14 mouse cellular contexts compared by ENCODE assay signal in the genomic region with DNA sequence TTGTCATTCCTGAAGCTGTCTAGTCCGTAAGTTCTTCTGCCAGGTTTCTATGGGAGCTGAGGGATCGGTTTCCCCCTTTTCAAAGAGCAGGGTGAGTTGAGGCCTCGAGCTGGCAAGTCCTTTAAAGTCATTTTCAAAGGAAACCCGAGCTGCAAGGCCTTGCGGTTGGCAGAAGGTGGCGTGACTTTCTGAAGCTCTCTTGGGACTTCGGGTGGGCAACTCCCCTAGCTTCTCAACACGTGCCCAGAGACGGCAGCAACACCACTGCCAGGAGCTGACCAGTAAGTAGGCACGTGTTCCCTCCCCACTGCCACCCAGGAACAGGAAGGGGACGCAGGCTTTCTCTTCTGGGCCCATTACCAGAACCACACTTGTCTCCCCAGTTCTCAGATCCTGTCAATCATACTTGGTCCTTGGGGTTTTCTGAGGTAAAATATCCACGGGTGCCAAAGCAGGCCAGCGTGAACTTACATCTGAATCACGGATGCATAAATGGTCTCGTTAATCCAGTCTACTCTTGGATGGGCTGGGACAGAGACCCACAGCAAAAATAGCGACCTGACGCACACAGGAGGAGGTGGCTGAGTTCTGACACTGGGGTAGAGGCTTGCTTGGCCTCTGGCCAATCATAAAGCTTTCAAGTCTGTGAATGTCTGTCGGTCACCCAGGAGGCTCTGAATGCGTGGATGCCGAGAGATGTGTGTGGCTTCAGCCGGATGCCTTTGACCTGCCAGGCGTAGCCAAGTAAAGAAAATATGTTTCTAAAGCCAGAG. TPM values are rescaled to one million over a fixed set of nuclear protein-coding genes. Genes with fewer than 3 reads are reported as not detected.
A peak's percentile ranks its signal among the peaks of the same experiment; 100 is the strongest.
DNase-seq lines count a peak whose midpoint lies in the region; ATAC-seq and TF ChIP-seq lines count a peak whose summit lies in the region.
"Had no signal": no experiment of that assay in that cellular context is flagged by ENCODE, and none has a peak within 500 bp of the region (broad histone marks: within the 10 kb centered on the region; RNA-seq: fewer than 3 reads in every experiment).

No protein-coding gene starts in this region.

- peak; percentile 63 for ATAC-seq in midbrain, embryonic 16.5 days

- 41% methylated on average over 22 of the region's 22 CpGs for WGBS in midbrain, embryonic 16.5 days

- H3K36me3 ChIP-seq in midbrain, embryonic 16.5 days (ENCODE audit: control insufficient read depth, insufficient read depth, low read length), result no peaks in the 10 kb centered on the region

- H3K4me3 ChIP-seq in layer of hippocampus, adult 2 months, result no peak overlapping the region
- no peak overlapping the region for H3K4me3 ChIP-seq in midbrain, embryonic 16.5 days (ENCODE audit: low read depth, low read length)

- peak; percentile 37 for TF ChIP-seq CTCF in layer of hippocampus, adult 2 months (conservative IDR thresholded peaks at IDR 0.05)

- H3K27ac ChIP-seq in layer of hippocampus, adult 2 months, result peak overlapping the region; percentile 15; the same call in 1 of the 2 replicates
- H3K27ac ChIP-seq in midbrain, embryonic 16.5 days (ENCODE audit: low read length), result no peak overlapping the region
- H3K27ac ChIP-seq: liver, embryonic 14.5 days had no signal

- peak; percentile 27 to 42 for DNase-seq in cerebellum, postnatal 14 days
- no peak for DNase-seq in cerebellum, adult 9-11 months
- no peak for DNase-seq in layer of hippocampus, adult 2 months (ENCODE audit: low spot score in 2 of 2)
- no peak for DNase-seq in layer of hippocampus, adult 11-12 months (ENCODE audit: low spot score)
- peak; percentile 31 to 55 for DNase-seq in adrenal gland, postnatal 36 days
- no peak for DNase-seq in natural killer cell, adult 2 months (ENCODE audit: low spot score in 2 of 2)
- DNase-seq in thymus, postnatal 14 days, result no peak
- DNase-seq: heart, postnatal 36 days had no signal

- no peaks in the 10 kb centered on the region for H3K9me3 ChIP-seq in midbrain, embryonic 16.5 days (replicated peaks; ENCODE audit: control insufficient read depth, low read length, poor library complexity, severe bottlenecking)

- no peak overlapping the region for H3K9ac ChIP-seq in midbrain, embryonic 16.5 days (ENCODE audit: low read depth, low read length)
- H3K9ac ChIP-seq: liver, embryonic 14.5 days had no signal

- H3K27me3 ChIP-seq in midbrain, embryonic 16.5 days (ENCODE audit: control insufficient read depth, insufficient read depth, low read depth, low read length), result no peaks in the 10 kb centered on the region; the same call in 1 of the 2 replicates

- H3K4me1 ChIP-seq in midbrain, embryonic 16.5 days (ENCODE audit: control insufficient read depth, insufficient read depth, low read length), result peaks cover 8% of the 10 kb centered on the region; the same call in 1 of the 2 replicates

- H3K4me2 ChIP-seq in midbrain, embryonic 16.5 days (ENCODE audit: low read length), result 0 out of 2 replicates have a peak overlapping the region, but pooled peaks have one; percentile 5

RNA-seq across cellular contexts. Expression of gene Gm37419, which starts 24.2 kb away (rescaled TPM):
- total RNA-seq in layer of hippocampus, adult 2 months (2021), result not detected
- total RNA-seq in adrenal gland, postnatal 36 days (2021), result not detected
- not detected in 2 replicates for polyA plus RNA-seq in midbrain, embryonic 16.5 days (2015; fragmentation: Nextera tagmentation; extraction: Ambion mirVana)
- total RNA-seq: gastrocnemius, postnatal 4 days; heart, postnatal 36 days; left cerebral cortex, adult 8-10 months; megakaryocyte progenitor cell, adult 5-6 weeks had no signal
- polyA plus RNA-seq: kidney, embryonic 16.5 days; liver, embryonic 14.5 days had no signal

RNA-seq across cellular contexts. Expression of gene Bcl6, which starts 24.6 kb away (rescaled TPM):
- total RNA-seq in layer of hippocampus, adult 2 months (2021), result 10 to 100 TPM; 56.8 to 61.5 TPM
- total RNA-seq in adrenal gland, postnatal 36 days (2021), result 10 to 100 TPM; 24.6 to 68.8 TPM
- polyA plus RNA-seq in midbrain, embryonic 16.5 days (2015; fragmentation: Nextera tagmentation; extraction: Ambion mirVana), result 0.31 and 0.60 TPM in 2 replicates

RNA-seq across cellular contexts. Expression of gene Rtp2, which starts 31.9 kb away (rescaled TPM):
- under 1 TPM; 0.32 to 0.54 TPM for total RNA-seq in layer of hippocampus, adult 2 months (2021)
- not detected for total RNA-seq in adrenal gland, postnatal 36 days (2021)
- 0.11 and 0.34 TPM in 2 replicates for polyA plus RNA-seq in midbrain, embryonic 16.5 days (2015; fragmentation: Nextera tagmentation; extraction: Ambion mirVana)
- total RNA-seq: gastrocnemius, postnatal 4 days; heart, postnatal 36 days; megakaryocyte progenitor cell, adult 5-6 weeks had no signal
- polyA plus RNA-seq: kidney, embryonic 16.5 days; liver, embryonic 14.5 days had no signal

Comparison
In these comparisons a context has a peak if more than half of its experiments do, and no peak if none do; other contexts are left out.
1. DNase-seq: peak in cerebellum, postnatal 14 days (2 of 2) and adrenal gland, postnatal 36 days (2 of 2); none in cerebellum, adult 9-11 months (single experiment), layer of hippocampus, adult 2 months (0 of 2), layer of hippocampus, adult 11-12 months (single experiment), natural killer cell, adult 2 months (0 of 2) and thymus, postnatal 14 days (single experiment).